Mouse (Mus musculus): ENCODE data around the gene H2-D1. TPM values are rescaled to one million over a fixed set of nuclear protein-coding genes. Genes with fewer than 3 reads are reported as not detected.
A peak's percentile ranks its signal among the peaks of the same experiment; 100 is the strongest.

The H2-D1 gene
- polyA plus RNA-seq, 1 experiment from 2014 or later: 98.1 TPM

GRCm38 (mm10) chr17:35253293-35254093 lies 9.0 kb upstream of the H2-D1 start:
- Histone ChIP-seq H3K9me3 (ENCODE audit: control insufficient read depth, low read length) (no peaks in the 10 kb centered on the region), H3K36me3 (replicated peaks; ENCODE audit: control insufficient read depth, insufficient read depth) (peaks cover 60% of the 10 kb centered on the region), H3K9ac (no peak overlapping the region), H3K4me1 (replicated peaks; ENCODE audit: control insufficient read depth, insufficient read depth, low read length) (no peaks in the 10 kb centered on the region), H3K27me3 (ENCODE audit: control insufficient read depth, insufficient read depth, low read length) (no peaks in the 10 kb centered on the region), H3K4me3 (replicated peaks; ENCODE audit: low read length) (no peak overlapping the region), H3K27ac (no peak overlapping the region), H3K4me2 (replicated peaks) (no peak overlapping the region)
- DNase-seq (ENCODE audit: low spot score): no peak
- ATAC-seq (ENCODE audit: low FRiP score): no peak
- WGBS: 88% methylated on average over 32 of the region's 32 CpGs

GRCm38 (mm10) chr17:35254241-35255098 lies 8.1 kb upstream of the H2-D1 start:
- Histone ChIP-seq H3K36me3 (replicated peaks; ENCODE audit: control insufficient read depth, insufficient read depth) (peaks cover 50% of the 10 kb centered on the region), H3K4me3 (replicated peaks; ENCODE audit: low read length) (no peak overlapping the region), H3K27me3 (ENCODE audit: control insufficient read depth, insufficient read depth, low read length) (no peaks in the 10 kb centered on the region), H3K4me2 (replicated peaks) (no peak overlapping the region), H3K4me1 (replicated peaks; ENCODE audit: control insufficient read depth, insufficient read depth, low read length) (no peaks in the 10 kb centered on the region), H3K27ac (no peak overlapping the region), H3K9me3 (ENCODE audit: control insufficient read depth, low read length) (no peaks in the 10 kb centered on the region), H3K9ac (no peak overlapping the region)
- DNase-seq (ENCODE audit: low spot score) (peak; percentile 49), ATAC-seq (ENCODE audit: low FRiP score) (peak; percentile 21; the same call in 1 of the 2 replicates)
- 58% methylated on average over 11 of the region's 11 CpGs for WGBS

- Histone ChIP-seq H3K27ac (no peak overlapping the region), H3K9me3 (ENCODE audit: control insufficient read depth, low read length) (no peaks in the 10 kb centered on the region), H3K36me3 (replicated peaks; ENCODE audit: control insufficient read depth, insufficient read depth) (peaks cover 42% of the 10 kb centered on the region), H3K4me3 (replicated peaks; ENCODE audit: low read length) (no peak overlapping the region), H3K4me1 (replicated peaks; ENCODE audit: control insufficient read depth, insufficient read depth, low read length) (no peaks in the 10 kb centered on the region), H3K4me2 (replicated peaks) (no peak overlapping the region), H3K27me3 (ENCODE audit: control insufficient read depth, insufficient read depth, low read length) (no peaks in the 10 kb centered on the region), H3K9ac (no peak overlapping the region)
- no peak for DNase-seq (ENCODE audit: low spot score)
- 88% methylated on average over 3 of the region's 3 CpGs for WGBS
- ATAC-seq (ENCODE audit: low FRiP score): no peak
Measured at GRCm38 (mm10) chr17:35255301-35255700, 7.2 kb upstream of the H2-D1 start.

GRCm38 (mm10) chr17:35255704-35256103 lies 6.8 kb upstream of the H2-D1 start:
- H3K27ac ChIP-seq: no peak overlapping the region
- H3K4me2 ChIP-seq (replicated peaks): no peak overlapping the region
- no peaks in the 10 kb centered on the region for H3K9me3 ChIP-seq (ENCODE audit: control insufficient read depth, low read length)
- no peak overlapping the region for H3K9ac ChIP-seq
- ATAC-seq (ENCODE audit: low FRiP score) (no peak), DNase-seq (ENCODE audit: low spot score) (no peak)
- 69% methylated on average over 4 of the region's 4 CpGs for WGBS
- H3K27me3 ChIP-seq (ENCODE audit: control insufficient read depth, insufficient read depth, low read length): no peaks in the 10 kb centered on the region
- no peak overlapping the region for H3K4me3 ChIP-seq (replicated peaks; ENCODE audit: low read length)
- H3K36me3 ChIP-seq (replicated peaks; ENCODE audit: control insufficient read depth, insufficient read depth): peaks cover 37% of the 10 kb centered on the region
- no peaks in the 10 kb centered on the region for H3K4me1 ChIP-seq (replicated peaks; ENCODE audit: control insufficient read depth, insufficient read depth, low read length)

GRCm38 (mm10) chr17:35257378-35257777 lies 5.2 kb upstream of the H2-D1 start:
- no peak overlapping the region for H3K27ac ChIP-seq
- H3K4me2 ChIP-seq (replicated peaks): no peak overlapping the region
- ATAC-seq (ENCODE audit: low FRiP score) (no peak), DNase-seq (ENCODE audit: low spot score) (no peak)
- peaks cover 21% of the 10 kb centered on the region for H3K36me3 ChIP-seq (replicated peaks; ENCODE audit: control insufficient read depth, insufficient read depth)
- H3K4me1 ChIP-seq (replicated peaks; ENCODE audit: control insufficient read depth, insufficient read depth, low read length): no peaks in the 10 kb centered on the region
- H3K9ac ChIP-seq: no peak overlapping the region
- H3K27me3 ChIP-seq (ENCODE audit: control insufficient read depth, insufficient read depth, low read length): no peaks in the 10 kb centered on the region
- H3K4me3 ChIP-seq (replicated peaks; ENCODE audit: low read length): no peak overlapping the region
- WGBS: 89% methylated on average over 1 of the region's 1 CpGs
- H3K9me3 ChIP-seq (ENCODE audit: control insufficient read depth, low read length): no peaks in the 10 kb centered on the region

GRCm38 (mm10) chr17:35257824-35258491 lies 4.6 kb upstream of the H2-D1 start:
- Histone ChIP-seq H3K27me3 (ENCODE audit: control insufficient read depth, insufficient read depth, low read length) (no peaks in the 10 kb centered on the region), H3K4me3 (replicated peaks; ENCODE audit: low read length) (no peak overlapping the region), H3K36me3 (replicated peaks; ENCODE audit: control insufficient read depth, insufficient read depth) (peaks cover 15% of the 10 kb centered on the region), H3K27ac (no peak overlapping the region), H3K9me3 (ENCODE audit: control insufficient read depth, low read length) (no peaks in the 10 kb centered on the region), H3K4me1 (replicated peaks; ENCODE audit: control insufficient read depth, insufficient read depth, low read length) (no peaks in the 10 kb centered on the region; the same call in 1 of the 2 replicates), H3K4me2 (replicated peaks) (peak overlapping the region; percentile 33), H3K9ac (peak overlapping the region; percentile 29; the same call in 1 of the 2 replicates)
- ATAC-seq (ENCODE audit: low FRiP score): no peak
- 13% methylated on average over 17 of the region's 17 CpGs for WGBS
- DNase-seq (ENCODE audit: low spot score): peak; percentile 91

- no peak overlapping the region for H3K9ac ChIP-seq
- whole genome bisulfite sequencing: 65% methylated on average over 13 of the region's 14 CpGs
- H3K4me1 ChIP-seq (replicated peaks; ENCODE audit: control insufficient read depth, insufficient read depth, low read length): no peaks in the 10 kb centered on the region; the same call in 1 of the 2 replicates
- no peak overlapping the region for H3K4me3 ChIP-seq (replicated peaks; ENCODE audit: low read length)
- no peaks in the 10 kb centered on the region for H3K9me3 ChIP-seq (ENCODE audit: control insufficient read depth, low read length)
- 0 out of 2 replicates have a peak overlapping the region, but pooled peaks have one; percentile 33 for H3K4me2 ChIP-seq (replicated peaks)
- no peak overlapping the region for H3K27ac ChIP-seq
- H3K36me3 ChIP-seq (replicated peaks; ENCODE audit: control insufficient read depth, insufficient read depth): peaks cover 7% of the 10 kb centered on the region
- DNase-seq (ENCODE audit: low spot score) (no peak), ATAC-seq (ENCODE audit: low FRiP score) (no peak)
- no peaks in the 10 kb centered on the region for H3K27me3 ChIP-seq (ENCODE audit: control insufficient read depth, insufficient read depth, low read length)
Measured at GRCm38 (mm10) chr17:35258492-35259478, 3.7 kb upstream of the H2-D1 start.

- H3K9ac ChIP-seq: no peak overlapping the region
- H3K27ac ChIP-seq: no peak overlapping the region
- H3K36me3 ChIP-seq (replicated peaks; ENCODE audit: control insufficient read depth, insufficient read depth): no peaks in the 10 kb centered on the region
- no peaks in the 10 kb centered on the region for H3K9me3 ChIP-seq (ENCODE audit: control insufficient read depth, low read length)
- H3K4me2 ChIP-seq (replicated peaks): no peak overlapping the region
- peaks cover 3% of the 10 kb centered on the region; the same call in 1 of the 2 replicates for H3K27me3 ChIP-seq (ENCODE audit: control insufficient read depth, insufficient read depth, low read length)
- H3K4me1 ChIP-seq (replicated peaks; ENCODE audit: control insufficient read depth, insufficient read depth, low read length): no peaks in the 10 kb centered on the region; the same call in 1 of the 2 replicates
- DNase-seq (ENCODE audit: low spot score): no peak
- no peak overlapping the region for H3K4me3 ChIP-seq (replicated peaks; ENCODE audit: low read length)
- 73% methylated on average over 4 of the region's 4 CpGs for WGBS
- ATAC-seq (ENCODE audit: low FRiP score): no peak
Measured at GRCm38 (mm10) chr17:35259621-35260020, 2.9 kb upstream of the H2-D1 start.
